Mouse (Mus musculus) MEL (cell line): ENCODE data around the gene F2r. TPM values are rescaled to one million over a fixed set of nuclear protein-coding genes. Genes with fewer than 3 reads are reported as not detected.

ENCODE experiments used
- DNase-seq: peaks from one replicate; pipeline ENCODE4 v3.0.0; 2011; ENCODE audit warnings: low read depth, low spot score
- H3K27ac ChIP-seq: 2 replicates; pipeline ENCODE4 v1.5.1; 2012; ENCODE audit warnings: low read depth, mild to moderate bottlenecking, control low read depth, low read length, moderate library complexity; ENCODE audit not compliant: control insufficient read depth
- H3K27me3 ChIP-seq, 2 experiments: fragments of 150-350 bp in 1 of 2; sonication (generic) in 1 of 2; 2 replicates each; pipeline ENCODE4 v1.6.1; 2012; ENCODE audit warnings: low read length in 2 of 2, mild to moderate bottlenecking in 2 of 2, improper control_type of control experiment in 1 of 2, moderate library complexity in 1 of 2; ENCODE audit not compliant: insufficient read depth in 2 of 2, control insufficient read depth in 1 of 2
- H3K36me3 ChIP-seq, 2 experiments: 2 replicates each; pipeline ENCODE4 v1.6.1; 2012 to 2014; ENCODE audit warnings: low read length in 2 of 2, improper control_type of control experiment in 1 of 2, inconsistent platforms in 1 of 2, mild to moderate bottlenecking in 1 of 2; ENCODE audit not compliant: insufficient read depth in 2 of 2, control insufficient read depth in 1 of 2
- H3K4me1 ChIP-seq, 2 experiments: fragments of 150-350 bp in 1 of 2; sonication (generic) in 1 of 2; 2 replicates each; pipeline ENCODE4 v1.6.1; 2012; ENCODE audit warnings: low read length in 2 of 2, improper control_type of control experiment in 1 of 2, mild to moderate bottlenecking in 1 of 2; ENCODE audit not compliant: insufficient read depth in 2 of 2, control insufficient read depth in 1 of 2
- H3K4me3 ChIP-seq, 2 experiments: fragments of 150-350 bp in 1 of 2; sonication (generic) in 1 of 2; 2 replicates each; pipeline ENCODE4 v1.5.1; 2012; ENCODE audit warnings: low read depth in 2 of 2, low read length in 2 of 2, mild to moderate bottlenecking in 2 of 2, moderate library complexity in 2 of 2, control low read depth in 1 of 2, improper control_type of control experiment in 1 of 2; ENCODE audit not compliant: control insufficient read depth in 1 of 2, insufficient read depth in 1 of 2
- H3K79me2 ChIP-seq: 2 replicates; pipeline ENCODE4 v1.6.1; 2012; ENCODE audit warnings: mild to moderate bottlenecking, low read length, moderate library complexity; ENCODE audit not compliant: control insufficient read depth, poor library complexity, insufficient read depth
- H3K9ac ChIP-seq: 2 replicates; pipeline ENCODE4 v1.6.1; 2012; ENCODE audit warnings: low read depth, mild to moderate bottlenecking, control low read depth, low read length, moderate library complexity; ENCODE audit not compliant: control insufficient read depth, poor library complexity, severe bottlenecking
- H3K9me3 ChIP-seq: fragments of 150-350 bp; sonication (generic); replicated peaks from 2 replicates; pipeline ENCODE4 v1.6.1; 2012; ENCODE audit warnings: mild to moderate bottlenecking, low read length, improper control_type of control experiment, moderate library complexity; ENCODE audit not compliant: insufficient read depth
- BHLHE40 ChIP-seq: IDR thresholded peaks from 2 replicates; pipeline ENCODE4 v1.6.1; 2012; ENCODE audit warnings: low read depth, mild to moderate bottlenecking, inconsistent platforms, low read length, improper control_type of control experiment, borderline replicate concordance
- CHD2 ChIP-seq: IDR thresholded peaks from 2 replicates; pipeline ENCODE4 v1.6.1; 2011; ENCODE audit warnings: low read length, improper control_type of control experiment
- ELF1 ChIP-seq: IDR thresholded peaks from 2 replicates; pipeline ENCODE4 v1.6.1; 2014; ENCODE audit warnings: low read depth, mild to moderate bottlenecking, inconsistent platforms, low read length, improper control_type of control experiment, moderate library complexity
- ETS1 ChIP-seq: IDR thresholded peaks from 2 replicates; pipeline ENCODE4 v1.6.1; 2012; ENCODE audit warnings: low read depth, mild to moderate bottlenecking, inconsistent platforms, low read length, improper control_type of control experiment, moderate library complexity
- GATA1 ChIP-seq: IDR thresholded peaks from 2 replicates; pipeline ENCODE4 v1.6.1; 2011; ENCODE audit warnings: low read depth, low read length, improper control_type of control experiment
- HCFC1 ChIP-seq: IDR thresholded peaks from 2 replicates; pipeline ENCODE4 v1.6.1; 2012; ENCODE audit warnings: low read depth, mild to moderate bottlenecking, inconsistent platforms, low read length, improper control_type of control experiment, moderate library complexity
- JUND ChIP-seq: IDR thresholded peaks from 2 replicates; pipeline ENCODE4 v1.6.1; 2011; ENCODE audit warnings: low read depth, mild to moderate bottlenecking, improper control_type of control experiment, low read length
- MAFK ChIP-seq: IDR thresholded peaks from 2 replicates; pipeline ENCODE4 v1.6.1; 2011; ENCODE audit warnings: low read depth, mild to moderate bottlenecking, low read length, improper control_type of control experiment, borderline replicate concordance
- MAX ChIP-seq: IDR thresholded peaks from 2 replicates; pipeline ENCODE4 v1.6.1; 2011; ENCODE audit warnings: low read length, improper control_type of control experiment
- MEF2A ChIP-seq: IDR thresholded peaks from 2 replicates; pipeline ENCODE4 v1.6.1; 2014; ENCODE audit warnings: low read depth, mild to moderate bottlenecking, inconsistent platforms, low read length, improper control_type of control experiment; ENCODE audit not compliant: poor library complexity, insufficient replicate concordance, severe bottlenecking; ENCODE audit errors: extremely low read depth
- MXI1 ChIP-seq: IDR thresholded peaks from 2 replicates; pipeline ENCODE4 v1.6.1; 2011; ENCODE audit warnings: mild to moderate bottlenecking, low read depth, low read length, improper control_type of control experiment
- MYB ChIP-seq: IDR thresholded peaks from 2 replicates; pipeline ENCODE4 v1.6.1; 2011; ENCODE audit warnings: mild to moderate bottlenecking, low read depth, low read length, improper control_type of control experiment
- MYC ChIP-seq: IDR thresholded peaks from 2 replicates; pipeline ENCODE4 v1.6.1; 2011; ENCODE audit warnings: low read depth, mild to moderate bottlenecking, low read length, improper control_type of control experiment, moderate library complexity
- NELFE ChIP-seq: IDR thresholded peaks from 2 replicates; pipeline ENCODE4 v1.6.1; 2011; ENCODE audit warnings: low read depth, low read length, improper control_type of control experiment
- NRF1 ChIP-seq: IDR thresholded peaks from 2 replicates; pipeline ENCODE4 v1.6.1; 2014; ENCODE audit warnings: low read depth, mild to moderate bottlenecking, inconsistent platforms, low read length, improper control_type of control experiment, moderate library complexity; ENCODE audit not compliant: poor library complexity, insufficient read depth, severe bottlenecking
- POLR2A ChIP-seq, 2 experiments: IDR thresholded peaks; 2 replicates each; pipeline ENCODE4 v1.6.1; 2011 to 2012; ENCODE audit warnings: low read length in 2 of 2, mild to moderate bottlenecking in 2 of 2, control low read depth in 1 of 2, improper control_type of control experiment in 1 of 2, low read depth in 1 of 2, moderate library complexity in 1 of 2; ENCODE audit not compliant: control insufficient read depth in 1 of 2, insufficient read depth in 1 of 2, poor library complexity in 1 of 2
- POLR2AphosphoS2 ChIP-seq: IDR thresholded peaks from 2 replicates; pipeline ENCODE4 v1.6.1; 2011; ENCODE audit warnings: low read length, improper control_type of control experiment
- POLR2AphosphoS5 ChIP-seq: IDR thresholded peaks from 2 replicates; pipeline ENCODE4 v1.6.1; 2012; ENCODE audit warnings: low read depth, borderline replicate concordance, mild to moderate bottlenecking, inconsistent platforms, low read length, moderate library complexity, mixed read lengths
- RCOR1 ChIP-seq: IDR thresholded peaks from 2 replicates; pipeline ENCODE4 v1.6.1; 2012; ENCODE audit warnings: low read depth, mild to moderate bottlenecking, inconsistent platforms, low read length, improper control_type of control experiment
- SIN3A ChIP-seq: IDR thresholded peaks from 2 replicates; pipeline ENCODE4 v1.6.1; 2012; ENCODE audit warnings: low read length, improper control_type of control experiment, inconsistent platforms
- TBP ChIP-seq: IDR thresholded peaks from 2 replicates; pipeline ENCODE4 v1.8.0; 2011; ENCODE audit warnings: low read depth, low read length, improper control_type of control experiment
- TCF12 ChIP-seq: IDR thresholded peaks from 2 replicates; pipeline ENCODE4 v1.6.1; 2014; ENCODE audit warnings: low read depth, mild to moderate bottlenecking, inconsistent platforms, low read length, improper control_type of control experiment, moderate library complexity
- UBTF ChIP-seq: IDR thresholded peaks from 2 replicates; pipeline ENCODE4 v1.6.1; 2012; ENCODE audit warnings: low read depth, mild to moderate bottlenecking, inconsistent platforms, low read length, improper control_type of control experiment, moderate library complexity, borderline replicate concordance; ENCODE audit not compliant: insufficient read depth
- USF1 ChIP-seq: IDR thresholded peaks from 2 replicates; pipeline ENCODE4 v1.6.1; 2014; ENCODE audit warnings: low read depth, mild to moderate bottlenecking, inconsistent platforms, low read length, improper control_type of control experiment, moderate library complexity
- USF2 ChIP-seq, 2 experiments: IDR thresholded peaks; 2 replicates each; pipeline ENCODE4 v1.6.1; 2011 to 2012; ENCODE audit warnings: improper control_type of control experiment in 2 of 2, low read length in 2 of 2, borderline replicate concordance in 1 of 2, inconsistent platforms in 1 of 2, low read depth in 1 of 2, mild to moderate bottlenecking in 1 of 2; ENCODE audit not compliant: insufficient read depth in 1 of 2
- ZKSCAN1 ChIP-seq: IDR thresholded peaks from 2 replicates; pipeline ENCODE4 v1.6.1; 2012; ENCODE audit warnings: low read depth, mild to moderate bottlenecking, inconsistent platforms, low read length, improper control_type of control experiment, moderate library complexity
- ZMIZ1 ChIP-seq: IDR thresholded peaks from 2 replicates; pipeline ENCODE4 v1.6.1; 2012; ENCODE audit warnings: low read depth, mild to moderate bottlenecking, inconsistent platforms, low read length, improper control_type of control experiment, moderate library complexity
- polyA plus RNA-seq, 2 experiments: library from polyadenylated mRNA; stranded (reverse) in 1 of 2; unstranded in 1 of 2; fragments of >175 nt in 1 of 2; fragments of >200 nt in 1 of 2; gene quantifications; 2 replicates each; pipeline versions ENCODE4 v1.2.1 to v1.2.4; 2012; ENCODE audit warnings: low replicate concordance in 2 of 2, low read depth in 1 of 2; ENCODE audit not compliant: insufficient read length in 2 of 2, insufficient read depth in 1 of 2, missing spikeins in 1 of 2
- total RNA-seq: library from RNA; depleted of rRNA; stranded (reverse); fragments of 300-350 nt; gene quantifications from 2 replicates; pipeline ENCODE4 v1.2.3, GENCODE M21; 2012

Gene F2r
- total and polyA plus RNA-seq, 3 experiments, result 19.1 to 32.7 TPM; not detected in 1

- TF ChIP-seq ZMIZ1 (no peak), TBP (no peak), POLR2AphosphoS2 (no peak), TCF12 (no peak), ELF1 (no peak), UBTF (no peak), ETS1 (no peak), USF2 (IDR thresholded peaks at IDR 0.05; ENCODE audit: borderline replicate concordance in 1 of 2, insufficient read depth in 1 of 2, low read depth in 1 of 2, low read length in 2 of 2) (no peak), POLR2AphosphoS5 (no peak), HCFC1 (no peak), NELFE (no peak), BHLHE40 (no peak), MEF2A (no peak), MYB (no peak), GATA1 (no peak), USF1 (no peak)
- Histone ChIP-seq H3K36me3 (no peaks in the 10 kb centered on the region), H3K79me2 (no peaks in the 10 kb centered on the region), H3K9ac (no peak overlapping the region), H3K9me3 (no peaks in the 10 kb centered on the region), H3K27ac (no peak overlapping the region), H3K27me3 (no peaks in the 10 kb centered on the region; a peak in 1 of 4 replicates), H3K4me1 (no peaks in the 10 kb centered on the region), H3K4me3 (no peak overlapping the region)
- no peak for DNase-seq
These were observed 22.1 kb upstream of the F2r start for GRCm38 (mm10) chr13:95640408-95640807.

GRCm38 (mm10) chr13:95639336-95640116 is 21.2 kb upstream of the F2r start:
- Histone ChIP-seq H3K36me3 (peaks cover 0 to 2% of the 10 kb centered on the region in 2 experiments; a peak in 2 of 4 replicates), H3K9ac (no peak overlapping the region), H3K79me2 (no peaks in the 10 kb centered on the region), H3K4me1 (peaks cover 0 to 8% of the 10 kb centered on the region in 2 experiments; a peak in 2 of 4 replicates), H3K4me3 (no peak overlapping the region), H3K27ac (no peak overlapping the region), H3K27me3 (no peaks in the 10 kb centered on the region; a peak in 1 of 4 replicates), H3K9me3 (no peaks in the 10 kb centered on the region)
- DNase-seq, result no peak
- TF ChIP-seq GATA1 (no peak), MAX (no peak), MEF2A (no peak), RCOR1 (no peak), SIN3A (no peak), ETS1 (no peak), CHD2 (no peak), MYC (no peak), UBTF (no peak), JUND (no peak), NRF1 (no peak), ZMIZ1 (no peak), MAFK (no peak), POLR2AphosphoS2 (no peak), POLR2A (IDR thresholded peaks at IDR 0.05; ENCODE audit: control insufficient read depth in 1 of 2, insufficient read depth in 1 of 2, low read depth in 1 of 2, low read length in 2 of 2, poor library complexity in 1 of 2) (no peak), POLR2AphosphoS5 (no peak), ZKSCAN1 (no peak), MXI1 (no peak)
